Mouse (Mus musculus) CD8-positive naive resting alpha-beta T cell, adult 2 months (primary cell): ENCODE measurements around the gene Olfr1535.

Source experiments
- DNase-seq, 2 experiments: peaks; one replicate each; pipeline ENCODE4 v3.0.0; 2022; ENCODE audit warnings: low read depth in 2 of 2, low spot score in 2 of 2

Gene Olfr1535

DNA sequence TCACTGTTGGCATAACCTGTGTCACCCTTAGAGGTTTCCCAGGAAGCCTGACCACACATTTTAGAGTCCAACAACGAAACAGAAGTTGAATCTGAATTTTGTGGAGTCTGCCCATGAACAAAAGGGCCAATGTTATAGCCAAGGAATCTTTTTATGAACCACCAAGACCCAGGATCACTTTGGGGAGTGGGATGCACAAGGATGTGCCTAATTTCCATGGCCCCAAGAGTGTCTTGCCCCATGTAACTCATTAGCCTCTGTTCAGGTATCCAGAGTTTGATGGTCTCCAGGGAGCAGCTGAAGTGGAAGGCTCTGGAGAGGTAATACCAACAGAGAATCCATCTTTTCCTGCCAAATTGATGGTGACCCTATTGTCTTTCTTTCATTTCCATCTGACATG, at the start of gene Olfr1535:
TSS of gene Olfr1535 (minus strand) at position 101 of the 400 bp plus-strand sequence.
- no peak for DNase-seq

DNA sequence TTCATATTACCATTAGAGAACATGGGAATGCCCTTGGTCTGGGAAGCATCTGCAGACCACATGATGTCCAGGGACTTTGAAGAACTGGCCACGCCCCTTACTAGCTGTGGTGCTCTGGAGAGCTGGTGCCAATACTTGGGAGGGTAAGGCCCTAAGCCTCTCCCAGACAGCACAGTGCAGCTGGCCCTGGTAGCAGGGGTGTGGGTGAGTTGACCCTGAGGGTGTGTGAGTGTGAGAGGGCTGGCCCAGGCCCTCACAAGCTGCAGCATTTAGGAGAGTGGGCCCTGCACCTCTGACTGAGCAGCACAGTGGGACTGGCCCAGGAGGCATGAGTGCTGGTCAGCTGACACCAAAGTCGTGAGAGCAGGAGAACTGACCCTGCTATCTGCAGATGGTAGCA, 31.9 kb upstream of the Olfr1535 start:
- no peak for DNase-seq

DNA sequence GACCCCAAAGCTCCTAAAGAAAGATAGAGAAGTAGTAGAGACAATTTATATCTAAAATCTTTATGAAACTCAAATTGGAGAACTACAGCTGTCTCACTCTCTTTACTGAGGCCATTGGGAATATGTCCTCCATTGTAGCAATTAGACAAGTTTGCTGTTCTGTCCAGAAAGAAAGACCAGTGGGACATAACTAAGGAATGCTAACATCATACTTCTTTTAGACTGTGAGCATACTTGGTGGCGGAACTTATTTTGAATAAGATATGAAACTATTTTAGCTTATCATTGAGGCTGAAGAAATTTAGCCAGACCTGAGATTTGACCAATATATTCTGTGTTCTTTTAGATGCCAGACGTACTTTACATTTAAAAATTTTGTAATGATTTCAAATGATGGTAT, 22.0 kb upstream of the Olfr1535 start, which contains the start of gene Olfr1364:
TSS of gene Olfr1364 (minus strand) at position 101 of the 400 bp plus-strand sequence.
- no peak for DNase-seq

DNA sequence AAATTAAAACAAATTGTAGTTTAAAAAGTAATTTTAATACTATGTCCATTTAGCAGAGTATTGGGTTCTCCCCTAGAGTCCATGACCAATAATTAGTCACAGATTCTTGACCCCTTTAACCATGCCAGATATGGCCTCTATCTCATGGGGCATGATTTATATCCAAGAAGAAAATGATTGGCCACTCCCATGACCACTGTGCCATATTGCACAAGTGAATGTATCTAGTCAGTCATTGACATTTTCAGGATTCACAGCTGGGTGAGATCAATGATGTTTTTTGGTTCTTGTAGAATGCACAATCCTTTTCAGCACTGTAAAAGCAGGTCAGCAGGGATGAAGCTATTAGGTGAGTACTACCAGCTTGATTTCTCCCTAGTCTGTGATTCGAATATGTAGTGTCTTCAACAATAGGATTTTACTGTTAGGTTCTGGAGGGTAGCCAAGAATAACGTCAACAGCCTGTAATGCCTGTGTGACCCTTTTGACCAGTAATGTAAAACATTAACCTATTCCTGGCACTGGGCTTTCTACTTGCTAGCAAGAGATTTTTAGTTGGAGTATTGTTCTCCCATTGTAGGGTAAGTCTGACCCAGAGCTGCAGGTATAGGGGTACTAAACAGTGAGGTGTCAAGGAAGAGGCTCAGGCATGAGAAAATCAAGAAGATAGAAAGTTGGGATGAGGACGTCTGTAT, 9.1 kb downstream of the Olfr1535 start:
- no peak for DNase-seq

DNA sequence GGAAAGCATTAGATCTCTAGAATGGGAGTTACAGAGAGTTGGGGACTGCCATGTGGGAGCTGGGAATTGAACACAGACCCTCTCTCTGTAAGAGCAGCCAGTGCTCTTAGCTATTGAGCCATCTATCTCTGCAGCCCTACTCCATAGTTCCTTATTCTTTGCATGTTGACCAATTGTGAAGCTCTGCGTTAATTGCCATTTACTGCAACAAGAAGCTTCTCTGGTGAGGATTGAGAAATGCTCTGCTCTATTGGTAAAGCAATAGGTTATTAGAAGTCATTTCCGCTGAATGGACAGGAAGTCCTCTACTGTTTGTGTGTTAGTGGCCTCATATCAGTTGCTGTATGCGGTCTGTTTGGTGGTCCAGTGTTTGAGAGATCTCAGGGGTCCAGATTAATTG, 10.2 kb downstream of the Olfr1535 start:
- DNase-seq, result no peak

DNA sequence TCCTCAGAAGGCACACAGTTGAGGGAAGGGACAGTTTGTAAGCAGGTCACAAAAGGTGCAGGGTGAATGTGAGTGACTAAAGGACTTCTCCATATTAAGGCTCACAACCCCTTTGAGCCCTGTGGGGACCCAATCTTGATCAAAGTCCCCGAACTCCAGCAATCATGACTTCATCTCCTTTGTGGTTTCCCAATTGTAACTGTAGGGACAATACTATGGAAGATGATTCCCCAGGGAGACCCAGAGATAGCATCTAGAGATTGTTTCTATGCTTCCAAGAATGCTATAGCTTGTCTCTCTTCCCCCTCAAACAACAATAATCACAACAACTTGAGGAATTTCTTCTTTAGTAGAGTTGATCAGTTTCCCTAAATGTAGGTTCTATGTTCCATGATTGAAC, 17.0 kb downstream of the Olfr1535 start, which contains the start of gene Olfr1366:
TSS of gene Olfr1366 (minus strand) at position 101 of the 400 bp plus-strand sequence.
- DNase-seq, result no peak

DNA sequence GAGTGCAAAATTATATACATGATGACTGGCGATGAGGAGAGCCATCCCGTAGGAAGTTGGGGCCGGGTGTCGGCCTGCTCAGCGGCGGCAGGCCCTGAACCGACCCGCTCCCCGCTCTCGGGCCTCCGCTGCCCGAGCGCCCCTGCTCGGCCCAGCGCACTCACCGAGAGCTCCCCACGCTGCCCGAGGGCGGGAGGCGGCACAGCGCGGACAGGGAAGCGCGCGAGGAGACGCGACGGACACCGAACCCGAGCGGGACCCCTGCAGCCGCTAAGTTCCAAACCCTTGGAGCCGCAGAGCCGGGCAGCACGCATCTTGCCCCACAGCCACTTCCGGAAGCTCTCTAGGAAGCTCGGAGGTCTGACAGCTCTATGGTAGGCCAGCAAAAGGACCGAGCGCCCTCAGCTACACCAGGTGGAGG, 28.9 kb downstream of the Olfr1535 start, which contains the start of gene Zkscan8:
TSS of gene Zkscan8 (minus strand) at position 340 of the 421 bp plus-strand sequence.
- DNase-seq, result peak; percentile 71 to 83

DNA sequence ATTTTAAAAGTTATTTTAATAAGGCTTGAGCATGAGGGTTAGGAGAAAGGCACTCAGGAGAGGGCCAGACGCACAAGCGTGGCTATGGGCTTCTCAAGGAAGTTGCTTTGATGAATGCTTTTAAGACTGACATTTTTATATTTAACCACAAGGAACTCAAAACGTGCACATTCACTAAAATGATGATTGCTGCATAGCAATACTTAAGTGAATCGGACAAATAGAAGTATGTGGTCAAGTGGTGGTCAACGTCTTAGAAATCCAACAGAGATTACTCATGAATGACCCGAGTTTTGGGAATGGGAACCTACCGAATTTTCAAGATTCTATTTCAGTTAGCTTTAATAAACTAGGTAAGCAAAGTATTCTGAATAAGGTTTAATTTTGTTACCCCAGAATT, 29.6 kb downstream of the Olfr1535 start:
- no peak for DNase-seq

DNA sequence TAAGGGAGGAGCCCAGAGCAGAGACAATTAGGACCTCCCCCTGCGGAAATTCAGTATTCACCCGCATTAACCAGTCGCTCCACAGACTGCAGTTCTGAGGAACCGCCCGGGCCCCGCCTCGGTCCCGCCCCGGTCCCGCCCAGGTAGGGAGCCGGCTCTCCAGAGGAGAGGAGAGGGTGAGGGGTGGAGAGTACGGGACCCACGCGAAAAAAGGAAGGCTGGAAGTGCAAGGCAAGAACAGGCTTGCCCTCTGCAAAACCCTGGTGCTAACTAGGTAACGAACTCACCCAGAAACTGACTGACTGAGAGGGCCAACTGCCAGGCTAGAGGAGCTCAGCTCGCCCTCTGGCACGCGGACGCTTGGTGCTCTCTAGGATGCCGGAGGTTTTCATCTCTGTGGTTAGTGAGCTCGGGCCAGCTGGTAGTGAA, 53.5 kb downstream of the Olfr1535 start:
- peak; percentile 43 to 66 for DNase-seq
